Mouse (Mus musculus) embryonic fibroblast, embryonic 13.5 days (primary cell): ENCODE measurements around the gene Rbbp6. TPM values are rescaled to one million over a fixed set of nuclear protein-coding genes. Genes with fewer than 3 reads are reported as not detected.
A peak's percentile ranks its signal among the peaks of the same experiment; 100 is the strongest.

Experiments used
- H3K27ac ChIP-seq: 2 replicates; pipeline ENCODE4 v1.5.1; 2012; ENCODE audit warnings: low read length, control low read depth, inconsistent platforms; ENCODE audit not compliant: insufficient read depth
- H3K4me1 ChIP-seq: 2 replicates; pipeline ENCODE4 v1.6.1; 2011; ENCODE audit warnings: low read length; ENCODE audit not compliant: control insufficient read depth, insufficient read depth
- H3K4me3 ChIP-seq: 2 replicates; pipeline ENCODE4 v1.5.1; 2011; ENCODE audit warnings: mild to moderate bottlenecking, control low read depth, low read length; ENCODE audit not compliant: insufficient read depth
- CTCF ChIP-seq: IDR thresholded peaks from 2 replicates; pipeline ENCODE4 v1.5.1; 2011; ENCODE audit warnings: mild to moderate bottlenecking, control low read depth, low read length, moderate library complexity, borderline replicate concordance; ENCODE audit not compliant: insufficient read depth
- POLR2A ChIP-seq: IDR thresholded peaks from 2 replicates; pipeline ENCODE4 v1.6.1; 2011; ENCODE audit warnings: low read depth, mild to moderate bottlenecking, control low read depth, low read length, moderate library complexity
- polyA plus RNA-seq: library from polyadenylated mRNA; stranded (reverse); fragments of >200 nt; gene quantifications from 2 replicates; pipeline ENCODE4 v1.2.4, GENCODE M21; 2011; ENCODE audit warnings: low read depth; ENCODE audit not compliant: missing spikeins, insufficient read length

The Rbbp6 gene
- polyA plus RNA-seq, 1 experiment, result 69.6 TPM

DNA sequence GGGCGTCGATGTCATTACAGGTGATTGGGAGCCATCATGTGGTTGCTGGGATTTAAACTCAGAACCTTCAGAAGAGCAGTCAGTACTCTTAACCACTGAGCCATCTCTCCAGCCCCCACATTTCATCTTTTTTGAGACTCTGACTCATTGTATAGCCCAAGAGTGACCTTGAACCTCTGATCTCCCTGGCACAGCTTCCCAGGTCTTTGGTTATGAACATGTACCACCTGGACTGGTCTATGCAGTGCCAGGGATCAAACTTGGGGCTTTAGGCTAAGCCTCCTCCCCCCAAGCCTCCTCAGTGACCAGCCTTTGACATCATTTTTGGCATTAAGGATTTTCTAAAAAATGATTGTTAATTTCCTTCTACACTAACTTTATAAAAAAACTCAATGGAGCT, 40.8 kb downstream of the Rbbp6 start:
- no peak overlapping the region for H3K4me3 ChIP-seq
- H3K4me1 ChIP-seq, result no peaks in the 10 kb centered on the region
- TF ChIP-seq POLR2A, result no peak
- TF ChIP-seq CTCF, result no peak
- no peak overlapping the region for H3K27ac ChIP-seq

DNA sequence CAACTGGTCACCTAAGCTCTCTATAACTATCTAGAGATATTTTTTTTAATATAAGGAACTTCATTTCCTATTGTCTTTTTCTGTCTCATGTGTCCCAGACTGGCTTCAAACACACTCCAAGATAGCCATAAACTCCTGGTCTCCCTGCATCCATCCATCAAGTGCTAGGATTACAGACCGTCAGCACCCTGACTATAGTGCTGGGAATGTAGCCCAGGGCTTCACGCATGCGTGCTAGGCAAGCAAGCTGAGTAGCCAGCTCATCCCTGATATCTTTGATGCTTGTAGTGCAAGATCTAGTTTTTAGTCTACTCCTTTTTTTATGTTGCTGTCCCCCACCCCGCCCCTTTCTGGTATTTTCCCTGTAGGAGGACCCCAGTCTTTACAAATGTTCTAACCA, 42.3 kb downstream of the Rbbp6 start:
- H3K27ac ChIP-seq, result no peak overlapping the region
- no peak for TF ChIP-seq CTCF
- TF ChIP-seq POLR2A, result no peak
- no peak overlapping the region for H3K4me3 ChIP-seq
- H3K4me1 ChIP-seq, result no peaks in the 10 kb centered on the region

DNA sequence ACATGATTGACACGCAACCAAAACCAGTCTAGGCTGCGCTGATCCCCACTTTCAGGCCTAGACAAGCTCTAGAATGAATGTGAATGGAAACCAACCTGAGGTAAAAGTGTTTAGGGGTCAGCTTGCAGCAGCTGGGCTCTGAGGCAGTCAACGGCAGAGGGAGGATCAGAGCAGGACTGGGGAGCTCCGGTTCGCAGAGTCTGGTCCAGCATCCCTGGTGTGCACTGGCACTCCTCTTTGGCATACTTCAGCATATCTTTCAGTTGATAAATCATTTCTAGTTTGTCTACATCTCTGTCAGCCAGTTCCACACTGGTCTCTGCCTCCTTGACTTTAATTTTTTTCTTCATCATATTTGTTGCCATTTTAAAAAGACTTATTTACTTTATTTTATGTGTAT, 48.0 kb downstream of the Rbbp6 start:
- Histone ChIP-seq H3K27ac (no peak overlapping the region), H3K4me3 (no peak overlapping the region)
- TF ChIP-seq CTCF, result no peak

DNA sequence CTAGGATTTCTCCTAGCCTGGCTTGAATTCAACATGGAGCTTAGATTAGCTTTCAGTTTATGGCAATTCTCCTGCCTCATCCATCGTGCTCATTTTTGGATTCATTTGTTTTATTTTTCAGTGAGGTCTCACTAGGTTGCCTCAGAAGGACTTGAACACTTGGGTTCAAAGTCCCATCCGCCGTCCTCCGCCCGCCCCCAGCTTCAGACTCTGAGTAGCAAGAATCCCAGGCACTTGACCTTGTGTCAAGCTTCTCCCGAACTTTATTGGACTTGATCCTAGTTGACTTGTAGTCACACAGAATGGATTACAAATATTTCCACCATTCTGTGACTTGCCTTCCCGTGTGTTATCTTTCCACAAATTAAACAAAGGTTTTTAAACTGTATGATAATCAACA, 49.2 kb downstream of the Rbbp6 start:
- Histone ChIP-seq H3K4me3 (no peak overlapping the region), H3K27ac (no peak overlapping the region)
- no peak for TF ChIP-seq CTCF
- no peak for TF ChIP-seq POLR2A

More for the DNA sequence above, 48.0 kb downstream of the Rbbp6 start:
- H3K4me1 ChIP-seq, result no peaks in the 10 kb centered on the region

DNA sequence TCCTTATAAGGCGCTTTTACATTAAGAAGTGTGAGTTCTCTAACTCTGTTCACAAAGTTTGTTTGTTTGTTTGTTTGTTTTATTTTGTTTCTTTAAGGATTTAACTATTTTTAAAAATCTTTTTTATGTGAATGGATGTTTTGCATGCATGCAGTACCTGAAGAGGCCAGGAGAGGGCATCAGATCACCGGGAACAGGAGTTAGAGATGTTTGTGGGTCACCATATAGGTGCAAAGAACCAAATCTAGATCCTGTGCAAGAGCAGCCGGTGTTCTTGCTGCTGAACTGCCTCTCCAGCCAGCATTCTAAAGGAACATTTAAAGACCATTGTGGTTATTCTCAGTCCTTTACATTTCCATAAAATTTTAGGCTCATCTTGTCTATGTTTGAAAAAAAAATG, 52.1 kb downstream of the Rbbp6 start:
- H3K27ac ChIP-seq, result no peak overlapping the region
- TF ChIP-seq POLR2A, result no peak
- peak; percentile 13; the same call in 1 of the 2 replicates for TF ChIP-seq CTCF

More for the DNA sequence above, 49.2 kb downstream of the Rbbp6 start:
- H3K4me1 ChIP-seq, result no peaks in the 10 kb centered on the region

DNA sequence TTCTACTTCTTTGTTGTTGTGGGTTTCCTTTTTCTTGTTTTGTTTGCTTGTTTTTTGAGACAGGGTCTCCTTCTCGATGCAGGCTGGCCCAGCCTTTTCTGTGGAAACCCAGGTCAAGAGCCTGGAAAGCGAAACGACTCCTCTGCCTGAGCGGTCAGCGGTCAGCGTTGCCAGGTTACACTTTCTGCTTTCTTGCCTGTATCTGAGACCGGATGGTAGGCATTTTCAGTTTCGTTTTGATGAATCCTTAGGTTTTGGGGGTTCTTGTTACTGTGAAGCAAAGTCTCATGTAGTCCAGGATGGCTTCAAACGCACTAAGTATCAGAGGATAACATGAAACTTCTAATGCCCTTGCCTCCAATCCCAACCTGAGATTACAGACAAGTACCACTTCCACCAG, 59.6 kb downstream of the Rbbp6 start:
- Histone ChIP-seq H3K4me1 (no peaks in the 10 kb centered on the region), H3K27ac (no peak overlapping the region), H3K4me3 (no peak overlapping the region)
- no peak for TF ChIP-seq CTCF
- no peak for TF ChIP-seq POLR2A

More for the DNA sequence above, 52.1 kb downstream of the Rbbp6 start:
- Histone ChIP-seq H3K4me3 (no peak overlapping the region), H3K4me1 (no peaks in the 10 kb centered on the region)

DNA sequence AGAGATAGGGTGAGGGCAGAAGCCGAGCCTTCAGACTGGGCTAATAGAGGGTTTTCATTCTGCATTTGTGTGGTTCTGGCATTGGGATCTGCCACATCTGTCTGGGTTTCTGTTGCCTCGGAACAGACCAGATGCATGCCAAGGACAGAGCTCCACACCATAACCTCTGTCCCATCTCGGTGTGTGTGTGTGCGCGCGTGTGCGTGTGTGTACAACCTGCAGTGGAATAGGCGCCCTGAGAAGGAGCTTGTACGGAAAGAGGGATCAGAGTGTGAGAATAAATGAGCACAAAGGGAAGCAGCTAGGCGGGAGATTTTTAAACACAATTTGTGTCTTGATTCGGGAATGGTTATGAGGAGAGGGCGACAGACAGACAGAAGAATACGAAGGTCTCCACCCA, 64.8 kb downstream of the Rbbp6 start:
- Histone ChIP-seq H3K27ac (no peak overlapping the region), H3K4me1 (no peaks in the 10 kb centered on the region), H3K4me3 (no peak overlapping the region)
- no peak for TF ChIP-seq POLR2A
- no peak for TF ChIP-seq CTCF

DNA sequence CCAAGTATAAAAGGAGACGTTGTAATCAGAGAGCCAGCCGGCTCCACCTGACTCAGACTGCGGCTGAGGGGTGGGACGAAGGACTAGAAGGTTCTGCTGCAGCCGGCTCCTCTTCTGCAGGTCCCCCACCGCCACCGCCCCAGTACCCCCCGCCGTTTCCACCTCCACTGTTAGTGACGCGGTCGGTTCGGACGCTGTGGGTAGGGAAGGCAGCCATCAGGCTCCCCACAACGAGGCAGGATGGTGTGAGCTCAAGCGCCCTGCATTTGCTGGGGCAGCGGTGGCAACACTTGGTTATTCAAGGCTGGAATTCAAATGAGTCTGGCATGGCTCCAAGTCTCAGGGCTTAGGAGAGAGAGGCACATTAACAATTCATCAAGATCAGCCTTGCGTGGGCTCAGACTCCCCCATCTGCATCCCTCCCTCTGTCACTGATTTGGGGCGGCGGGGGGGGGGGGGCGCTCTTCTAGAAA, 65.3 kb downstream of the Rbbp6 start:
- Histone ChIP-seq H3K4me3 (peak overlapping the region; percentile 14; the same call in 1 of the 2 replicates), H3K27ac (no peak overlapping the region), H3K4me1 (no peaks in the 10 kb centered on the region)
- TF ChIP-seq POLR2A (0 out of 2 replicates have a peak, but pooled peaks have one; percentile 17), CTCF (no peak)

DNA sequence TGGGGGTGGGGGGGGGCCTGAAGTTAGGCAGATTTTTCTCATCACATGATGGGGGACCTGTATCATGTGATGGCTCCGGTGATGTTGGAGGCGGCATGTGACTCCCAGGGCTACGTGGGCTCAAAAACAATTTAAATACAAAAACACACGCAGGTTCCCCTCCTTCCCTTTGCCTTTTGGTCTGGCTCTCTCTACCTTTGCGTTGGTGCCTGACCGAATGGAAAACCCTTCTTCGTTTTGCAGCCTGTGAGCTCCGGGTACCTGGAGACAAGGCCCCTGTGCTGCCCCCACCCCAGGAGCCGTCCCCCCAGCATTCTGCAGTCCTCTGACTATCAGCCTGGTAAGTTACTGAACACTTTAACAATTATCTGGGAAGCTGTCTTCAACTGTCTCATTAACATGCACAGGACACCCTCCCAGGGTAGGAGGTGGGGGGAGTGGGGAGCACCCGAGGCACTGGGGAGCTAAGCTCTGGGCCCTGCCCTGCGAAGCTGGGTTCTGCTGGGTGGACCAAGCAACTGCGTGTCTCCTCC, 65.8 kb downstream of the Rbbp6 start:
- H3K4me1 ChIP-seq, result no peaks in the 10 kb centered on the region
- H3K27ac ChIP-seq, result no peak overlapping the region
- 0 out of 2 replicates have a peak overlapping the region, but pooled peaks have one; percentile 11 for H3K4me3 ChIP-seq
- TF ChIP-seq CTCF (no peak), POLR2A (no peak)

DNA sequence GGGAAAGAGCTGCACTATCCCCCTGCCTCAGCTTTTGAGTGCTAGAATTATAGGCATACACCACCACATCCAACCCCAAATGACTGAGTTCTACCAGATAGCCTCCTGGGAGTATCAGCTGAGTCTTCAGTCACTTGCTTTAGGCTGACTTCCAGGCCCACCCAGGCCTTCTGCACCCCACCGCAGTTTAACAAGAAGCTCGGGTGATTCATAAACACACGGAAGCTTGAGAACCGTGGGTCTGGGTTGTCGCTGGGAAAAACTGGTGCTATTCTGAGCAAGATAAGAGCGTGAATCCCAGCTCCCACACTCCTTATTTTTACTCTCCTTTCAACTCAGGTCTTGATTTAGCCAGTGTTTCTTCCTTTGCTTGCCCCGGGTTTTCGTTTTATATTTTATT, 69.8 kb downstream of the Rbbp6 start:
- no peak overlapping the region for H3K27ac ChIP-seq
- H3K4me3 ChIP-seq, result no peak overlapping the region
- TF ChIP-seq POLR2A, result no peak
- no peaks in the 10 kb centered on the region for H3K4me1 ChIP-seq
